Mouse (Mus musculus) spleen, postnatal 10 days (tissue): ENCODE results near the gene Lrrc43.
A peak's percentile ranks its signal among the peaks of the same experiment; 100 is the strongest.
"Not testable (repeated sequence)": the region's sequence is repeated elsewhere in the genome, so short reads cannot be mapped to it uniquely, and the experiment has no call there.

Experiments
- DNase-seq, 2 experiments: peaks; one replicate each; pipeline ENCODE4 v3.0.0; 2021 to 2022; ENCODE audit warnings: low spot score in 2 of 2

Gene Lrrc43

GRCm38 (mm10) chr5:123489112-123489785 lies at the start of gene Lrrc43, which contains the start of gene Il31:
Gene Lrrc43 (plus strand): TSS chr5:123489305.
Gene Il31 (minus strand): TSS chr5:123489489.
- no peak for DNase-seq

GRCm38 (mm10) chr5:123439312-123439711 lies 49.8 kb upstream of the Lrrc43 start:
- no peak for DNase-seq

- peak in 1 of 2 experiments; percentile 28 for DNase-seq
Observed at GRCm38 (mm10) chr5:123439941-123440340, 49.2 kb upstream of the Lrrc43 start.

GRCm38 (mm10) chr5:123440664-123441063 lies 48.4 kb upstream of the Lrrc43 start:
- no peak for DNase-seq

GRCm38 (mm10) chr5:123442283-123442682 lies 46.8 kb upstream of the Lrrc43 start:
- DNase-seq = no peak

GRCm38 (mm10) chr5:123444069-123444468 lies 45.0 kb upstream of the Lrrc43 start:
- DNase-seq = peak; percentile 51 to 71

- DNase-seq = no peak
Observed at GRCm38 (mm10) chr5:123444849-123445334, 44.2 kb upstream of the Lrrc43 start.

GRCm38 (mm10) chr5:123451886-123452285 lies 37.2 kb upstream of the Lrrc43 start:
- no peak for DNase-seq

GRCm38 (mm10) chr5:123461420-123461819 lies 27.7 kb upstream of the Lrrc43 start:
- no peak for DNase-seq

- no peak for DNase-seq
Observed at GRCm38 (mm10) chr5:123464638-123465037, 24.5 kb upstream of the Lrrc43 start.

- no peak for DNase-seq
Observed at GRCm38 (mm10) chr5:123470784-123471400, 18.2 kb upstream of the Lrrc43 start.

GRCm38 (mm10) chr5:123473817-123474216 lies 15.3 kb upstream of the Lrrc43 start:
- DNase-seq = no peak

- no peak for DNase-seq
Observed at GRCm38 (mm10) chr5:123487659-123488395, 1.3 kb upstream of the Lrrc43 start.

- DNase-seq = no peak
Observed at GRCm38 (mm10) chr5:123489935-123490334, 830 bp downstream of the Lrrc43 start.

GRCm38 (mm10) chr5:123499717-123500116 lies 10.6 kb downstream of the Lrrc43 start:
- peak in 1 of 2 experiments; percentile 46 for DNase-seq

GRCm38 (mm10) chr5:123501973-123502372 lies 12.9 kb downstream of the Lrrc43 start:
- DNase-seq = no peak

- peak; percentile 57 to 83 for DNase-seq
Observed at GRCm38 (mm10) chr5:123507936-123508723, 19.0 kb downstream of the Lrrc43 start.

- no peak for DNase-seq
Observed at GRCm38 (mm10) chr5:123508921-123509320, 19.8 kb downstream of the Lrrc43 start.

- no peak for DNase-seq
Observed at GRCm38 (mm10) chr5:123510160-123510559, 21.1 kb downstream of the Lrrc43 start, which contains the start of gene B3gnt4. Gene B3gnt4 (plus strand): TSS chr5:123510460.

- DNase-seq = not testable (repeated sequence)
Observed at GRCm38 (mm10) chr5:123511426-123511825, 22.3 kb downstream of the Lrrc43 start.

- no peak for DNase-seq
Observed at GRCm38 (mm10) chr5:123512102-123512501, 23.0 kb downstream of the Lrrc43 start.
